Mouse (Mus musculus) heart, embryonic 14.5 days (tissue): ENCODE data around the gene Cdk2ap1. TPM values are rescaled to one million over a fixed set of nuclear protein-coding genes. Genes with fewer than 3 reads are reported as not detected.
"Not testable (repeated sequence)": the region's sequence is repeated elsewhere in the genome, so short reads cannot be mapped to it uniquely, and the experiment has no call there.

Experiments
- ATAC-seq: fragments of 200-750 bp; cut with Nextera tagmentation; 2 replicates; pipeline ENCODE4 v1.8.0; 2017; ENCODE audit warnings: low read depth, moderate TSS enrichment; ENCODE audit not compliant: insufficient number of reproducible peaks, insufficient read depth, low FRiP score
- H3K27ac ChIP-seq, 2 experiments: fragments of 200-500 bp in 1 of 2; fragments of 300-500 bp in 1 of 2; sonication (generic) in 1 of 2; replicated peaks in 1 of 2; 2 replicates each; pipeline ENCODE4 v1.5.1; 2012 to 2014; ENCODE audit warnings: low read depth in 2 of 2, low read length in 2 of 2, control low read depth in 1 of 2, mild to moderate bottlenecking in 1 of 2, mixed read lengths in 1 of 2; ENCODE audit not compliant: control insufficient read depth in 1 of 2, insufficient read depth in 1 of 2
- H3K27me3 ChIP-seq: fragments of 300-500 bp; sonication (generic); 2 replicates; pipeline ENCODE4 v1.6.1; 2014; ENCODE audit warnings: mild to moderate bottlenecking, low read length, control low read depth; ENCODE audit not compliant: control insufficient read depth, insufficient read depth
- H3K36me3 ChIP-seq: fragments of 300-500 bp; sonication (generic); 2 replicates; pipeline ENCODE4 v1.6.1; 2014; ENCODE audit warnings: mild to moderate bottlenecking, control low read depth, low read length, mixed read lengths; ENCODE audit not compliant: control insufficient read depth, insufficient read depth
- H3K4me1 ChIP-seq, 2 experiments: fragments of 200-500 bp in 1 of 2; fragments of 300-500 bp in 1 of 2; sonication (generic) in 1 of 2; 2 replicates each; pipeline ENCODE4 v1.6.1; 2012 to 2014; ENCODE audit warnings: low read length in 2 of 2, control low read depth in 1 of 2, mixed read lengths in 1 of 2; ENCODE audit not compliant: control insufficient read depth in 2 of 2, insufficient read depth in 2 of 2
- H3K4me2 ChIP-seq: fragments of 300-500 bp; sonication (generic); 2 replicates; pipeline ENCODE4 v1.6.1; 2014; ENCODE audit warnings: mild to moderate bottlenecking, low read length
- H3K4me3 ChIP-seq, 2 experiments: fragments of 200-500 bp in 1 of 2; fragments of 300-500 bp in 1 of 2; sonication (generic) in 1 of 2; 2 replicates each; pipeline ENCODE4 v1.5.1; 2012 to 2014; ENCODE audit warnings: low read length in 2 of 2, mild to moderate bottlenecking in 2 of 2, control low read depth in 1 of 2, low read depth in 1 of 2, moderate library complexity in 1 of 2; ENCODE audit not compliant: control insufficient read depth in 1 of 2, insufficient read depth in 1 of 2
- H3K9ac ChIP-seq: fragments of 300-500 bp; sonication (generic); 2 replicates; pipeline ENCODE4 v1.6.1; 2014; ENCODE audit warnings: mild to moderate bottlenecking, low read length
- H3K9me3 ChIP-seq: fragments of 300-500 bp; sonication (generic); 2 replicates; pipeline ENCODE4 v1.6.1; 2016; ENCODE audit warnings: low read length, control low read depth; ENCODE audit not compliant: control insufficient read depth
- WGBS: fragments of 180-500 bp; shearing (Covaris S2); extraction: QIAGEN DNeasy Blood & Tissue Kit; methylation state at CpG from one replicate; pipeline ENCODE4 v1.1.7; 2014; 5-methylcytosine and 5-hydroxymethylcytosine counted together
- polyA plus RNA-seq: library from polyadenylated mRNA; unstranded; fragments of >200 nt; fragmentation: Nextera tagmentation; extraction: Ambion mirVana; gene quantifications from 2 replicates; pipeline ENCODE4 v1.2.1, GENCODE M21; 2014

The Cdk2ap1 gene
- polyA plus RNA-seq, 1 experiment from 2014 or later = 133 TPM

- H3K4me1 ChIP-seq = peaks cover 17 to 21% of the 10 kb centered on the region in 2 experiments
- no peaks in the 10 kb centered on the region for H3K27me3 ChIP-seq
- H3K9me3 ChIP-seq = no peaks in the 10 kb centered on the region
- H3K9ac ChIP-seq = peak overlapping the region; percentile 100
- WGBS = 34% methylated on average over 7 of the region's 7 CpGs
- peak overlapping the region; percentile 98 for H3K4me2 ChIP-seq
- H3K4me3 ChIP-seq = peak overlapping the region in 1 of 2 experiments; percentile 93; a peak in 2 of 4 replicates
- peaks cover 39% of the 10 kb centered on the region for H3K36me3 ChIP-seq
- 0 out of 2 replicates have a peak, but pooled peaks have one; percentile 14 for ATAC-seq
- peak overlapping the region; percentile 79 to 98 for H3K27ac ChIP-seq
These were observed 11.7 kb downstream of the Cdk2ap1 start for GRCm38 (mm10) chr5:124351111-124351560.

- Histone ChIP-seq H3K4me1 (peaks cover 17 to 21% of the 10 kb centered on the region in 2 experiments), H3K36me3 (peaks cover 42% of the 10 kb centered on the region), H3K27ac (no peak overlapping the region), H3K4me2 (no peak overlapping the region), H3K4me3 (no peak overlapping the region), H3K9me3 (no peaks in the 10 kb centered on the region), H3K9ac (no peak overlapping the region; the same call in 1 of the 2 replicates), H3K27me3 (no peaks in the 10 kb centered on the region)
- ATAC-seq = no peak
- 89% methylated on average over 2 of the region's 2 CpGs for WGBS
These were observed 12.5 kb downstream of the Cdk2ap1 start for GRCm38 (mm10) chr5:124350350-124350749.

- no peaks in the 10 kb centered on the region for H3K9me3 ChIP-seq
- H3K4me3 ChIP-seq = no peak overlapping the region
- H3K27me3 ChIP-seq = no peaks in the 10 kb centered on the region
- no peak overlapping the region for H3K4me2 ChIP-seq
- no peak overlapping the region for H3K27ac ChIP-seq
- peaks cover 53% of the 10 kb centered on the region for H3K36me3 ChIP-seq
- H3K4me1 ChIP-seq = peaks cover 16 to 21% of the 10 kb centered on the region in 2 experiments
- no peak for ATAC-seq
- no peak overlapping the region for H3K9ac ChIP-seq
- 94% methylated on average over 17 of the region's 17 CpGs for WGBS
These were observed 13.7 kb downstream of the Cdk2ap1 start for GRCm38 (mm10) chr5:124349196-124349595.

GRCm38 (mm10) chr5:124342897-124343296 lies 20.0 kb downstream of the Cdk2ap1 start:
- Histone ChIP-seq H3K4me2 (no peak overlapping the region), H3K9ac (no peak overlapping the region), H3K4me3 (no peak overlapping the region), H3K4me1 (peaks cover 11 to 16% of the 10 kb centered on the region in 2 experiments), H3K36me3 (peaks cover 50% of the 10 kb centered on the region), H3K27me3 (no peaks in the 10 kb centered on the region), H3K9me3 (no peaks in the 10 kb centered on the region), H3K27ac (no peak overlapping the region)
- no peak for ATAC-seq
- 75% methylated on average over 8 of the region's 8 CpGs for WGBS

- 59% methylated on average over 6 of the region's 6 CpGs for WGBS
- H3K36me3 ChIP-seq = peaks cover 41% of the 10 kb centered on the region
- H3K27ac ChIP-seq, H3K4me3 ChIP-seq, H3K9me3 ChIP-seq, H3K4me2 ChIP-seq, H3K27me3 ChIP-seq, ATAC-seq, H3K9ac ChIP-seq: not testable (repeated sequence)
- H3K4me1 ChIP-seq = peaks cover 13 to 24% of the 10 kb centered on the region in 2 experiments
These were observed 21.0 kb downstream of the Cdk2ap1 start for GRCm38 (mm10) chr5:124341753-124342339.

GRCm38 (mm10) chr5:124338791-124339190 lies 24.1 kb downstream of the Cdk2ap1 start:
- Histone ChIP-seq H3K4me3 (no peak overlapping the region), H3K27me3 (no peaks in the 10 kb centered on the region), H3K9ac (no peak overlapping the region), H3K9me3 (no peaks in the 10 kb centered on the region), H3K27ac (no peak overlapping the region), H3K4me1 (peaks cover 22 to 39% of the 10 kb centered on the region in 2 experiments), H3K4me2 (no peak overlapping the region), H3K36me3 (peaks cover 17% of the 10 kb centered on the region)
- 85% methylated on average over 8 of the region's 8 CpGs for WGBS
- no peak for ATAC-seq

GRCm38 (mm10) chr5:124337909-124338308 lies 25.0 kb downstream of the Cdk2ap1 start:
- Histone ChIP-seq H3K27ac (no peak overlapping the region), H3K36me3 (peaks cover 9% of the 10 kb centered on the region), H3K4me2 (no peak overlapping the region), H3K27me3 (no peaks in the 10 kb centered on the region), H3K9ac (no peak overlapping the region), H3K4me1 (peaks cover 22 to 43% of the 10 kb centered on the region in 2 experiments), H3K4me3 (no peak overlapping the region), H3K9me3 (no peaks in the 10 kb centered on the region)
- ATAC-seq = no peak
- 76% methylated on average over 9 of the region's 9 CpGs for WGBS
